In the genomic region with DNA sequence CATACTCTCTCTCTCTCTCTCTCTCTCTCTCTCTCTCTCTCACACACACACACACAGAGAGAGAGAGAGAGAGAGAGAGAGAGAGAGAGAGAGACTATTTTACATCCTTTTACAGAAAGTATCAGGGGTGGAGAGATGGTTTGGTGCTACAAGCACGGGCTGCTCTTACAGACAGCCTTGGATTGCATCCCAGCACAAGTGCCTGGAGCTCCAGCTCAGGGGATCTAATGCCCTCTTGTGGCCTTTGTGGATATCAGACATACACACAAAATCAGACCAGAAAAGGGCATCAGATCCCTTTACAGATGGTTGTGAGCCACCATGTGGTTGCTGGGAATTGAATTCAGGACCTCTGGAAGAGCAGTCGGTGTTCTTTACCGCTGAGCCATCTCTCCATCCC, we compare ENCODE assay signal across 8 mouse cellular contexts. TPM values are rescaled to one million over a fixed set of nuclear protein-coding genes. Genes with fewer than 3 reads are reported as not detected.
DNase-seq lines count a peak whose midpoint lies in the region; ATAC-seq and TF ChIP-seq lines count a peak whose summit lies in the region.
"Not testable (repeated sequence)": the region's sequence is repeated elsewhere in the genome, so short reads cannot be mapped to it uniquely, and the experiment has no call there.

No protein-coding gene starts in this region.

- not testable (repeated sequence) for H3K4me2 ChIP-seq in CH12.LX (ENCODE audit: insufficient read depth, low read depth, poor library complexity, severe bottlenecking); liver, embryonic 14.5 days (ENCODE audit: low read depth); neural tube, embryonic 11.5 days (ENCODE audit: low read depth)

- in situ Hi-C loops in CH12.LX (cut with MboI; ENCODE audit: low pct_ligation_motif_present, low pct_unique_long_range_greater_than_20kb, low sequenced_read_pairs): loop anchor here (10.0 to 25.0 kb wide), 4 partner anchors 61 to 501 kb away; a partner anchor contains a TSS

- dilution Hi-C loops in CH12.LX (cut with MboI; ENCODE audit: extremely low pct_ligation_motif_present, extremely low pct_unique_long_range_greater_than_20kb, low sequenced_read_pairs): not testable (repeated sequence)

- H3K27me3 ChIP-seq in CH12.LX (replicated peaks); forebrain, embryonic 10.5 days (ENCODE audit: poor library complexity, severe bottlenecking); liver, embryonic 14.5 days (ENCODE audit: control insufficient read depth, insufficient read depth, low read length); neural tube, embryonic 11.5 days (ENCODE audit: control insufficient read depth, insufficient read depth, low read length); testis, adult 2 months (ENCODE audit: control insufficient read depth, insufficient read depth, low read length): not testable (repeated sequence)

- intact Hi-C loops in heart, postnatal 14 days (cut with DNase I): loop anchor here (5.0 to 10.0 kb wide), 3 partner anchors 51 to 498 kb away; a partner anchor contains a TSS

- not testable (repeated sequence) for H3K36me3 ChIP-seq in CH12.LX (replicated peaks in 1 of 2; ENCODE audit: control insufficient read depth in 1 of 2, insufficient read depth in 1 of 2, low read length in 1 of 2); forebrain, embryonic 10.5 days (replicated peaks); liver, embryonic 14.5 days (replicated peaks; ENCODE audit: control insufficient read depth, insufficient read depth, low read depth); neural tube, embryonic 11.5 days (ENCODE audit: control insufficient read depth, insufficient read depth, low read length); testis, adult 2 months (ENCODE audit: control insufficient read depth, insufficient read depth, low read length)

- TF ChIP-seq POLR2A in CH12.LX (IDR thresholded peaks at IDR 0.05; ENCODE audit: low read depth, low read length); testis, adult 2 months (IDR thresholded peaks at IDR 0.05; ENCODE audit: control insufficient read depth, low read depth, low read length): not testable (repeated sequence)

- H3K79me2 ChIP-seq in CH12.LX (replicated peaks; ENCODE audit: control insufficient read depth, extremely low read depth, insufficient read depth, poor library complexity, severe bottlenecking): not testable (repeated sequence)

- H3K27ac ChIP-seq in CH12.LX (ENCODE audit: insufficient read depth, low read depth); forebrain, embryonic 10.5 days; liver, embryonic 14.5 days; neural tube, embryonic 11.5 days (ENCODE audit: low read depth, low read length); testis, adult 2 months (ENCODE audit: control insufficient read depth, insufficient read depth, low read depth, low read length): not testable (repeated sequence)

- peak; percentile 83 for TF ChIP-seq RAD21 in CH12.LX (IDR thresholded peaks at IDR 0.05; ENCODE audit: low read depth, low read length)

- not testable (repeated sequence) for H3K4me3 ChIP-seq in CH12.LX (replicated peaks in 1 of 3; ENCODE audit: low read depth in 2 of 3, low read length in 2 of 3, poor library complexity in 1 of 3); forebrain, embryonic 10.5 days; liver, embryonic 14.5 days (ENCODE audit: insufficient read depth in 1 of 2, low read depth in 2 of 2, low read length in 2 of 2); neural tube, embryonic 11.5 days (ENCODE audit: low read depth, low read length); testis, adult 2 months (ENCODE audit: control insufficient read depth, low read depth, low read length)

- not testable (repeated sequence) for ATAC-seq in liver, embryonic 14.5 days (ENCODE audit: insufficient read depth); neural tube, embryonic 11.5 days (ENCODE audit: insufficient read depth, low FRiP score, low TSS enrichment)

- TF ChIP-seq EP300 in CH12.LX (IDR thresholded peaks at IDR 0.05; ENCODE audit: low read length); liver, embryonic 14.5 days (IDR thresholded peaks at IDR 0.05; ENCODE audit: low read depth): not testable (repeated sequence)

- 3% methylated on average over 3 of the region's 3 CpGs for WGBS in forebrain, embryonic 10.5 days
- WGBS in liver, embryonic 14.5 days (ENCODE audit: insufficient replicate concordance): 8% methylated on average over 3 of the region's 3 CpGs
- 5% methylated on average over 3 of the region's 3 CpGs for WGBS in neural tube, embryonic 11.5 days

- H3K9me3 ChIP-seq in CH12.LX (replicated peaks; ENCODE audit: low read length); forebrain, embryonic 10.5 days; liver, embryonic 14.5 days (ENCODE audit: control insufficient read depth, low read length); neural tube, embryonic 11.5 days (ENCODE audit: control insufficient read depth, low read length): not testable (repeated sequence)

- H3K4me1 ChIP-seq in CH12.LX (ENCODE audit: control insufficient read depth in 1 of 2, insufficient read depth in 2 of 2); forebrain, embryonic 10.5 days; liver, embryonic 14.5 days (replicated peaks; ENCODE audit: control insufficient read depth in 2 of 2, insufficient read depth in 2 of 2, low read length in 1 of 2); neural tube, embryonic 11.5 days (ENCODE audit: control insufficient read depth, insufficient read depth, low read length); testis, adult 2 months (ENCODE audit: control insufficient read depth, insufficient read depth, low read length): not testable (repeated sequence)

- peak; percentile 30 to 91; a peak in 3 of 4 replicates for TF ChIP-seq CTCF in CH12.LX (conservative IDR thresholded peaks at IDR 0.05 in 1 of 2, IDR thresholded peaks at IDR 0.05 in 1 of 2; ENCODE audit: low read depth in 2 of 2, low read length in 2 of 2)
- peak; percentile 78 for TF ChIP-seq CTCF in liver, embryonic 14.5 days (IDR thresholded peaks at IDR 0.05; ENCODE audit: low read depth)
- TF ChIP-seq CTCF in testis, adult 2 months (IDR thresholded peaks at IDR 0.05; ENCODE audit: control insufficient read depth, insufficient read depth, insufficient replicate concordance, low read depth, low read length): peak; percentile 40; the same call in 1 of the 2 replicates

- peak; percentile 75 for DNase-seq in CH12.LX (ENCODE audit: extremely low read depth)
- DNase-seq in brain, embryonic 18.5 days (ENCODE audit: low read depth, low spot score): peak; percentile 69
- peak; percentile 56 for DNase-seq in forebrain, embryonic 10.5 days (ENCODE audit: extremely low spot score, low spot score)
- DNase-seq in heart, postnatal 14 days: peak; percentile 63 to 80
- peak; percentile 76 for DNase-seq in kidney, postnatal 10 days
- peak in 1 of 3 experiments; percentile 39 for DNase-seq in liver, embryonic 14.5 days (ENCODE audit: low read depth in 3 of 3, low spot score in 3 of 3)
- DNase-seq in neural tube, embryonic 11.5 days (ENCODE audit: low spot score): peak; percentile 66

- H3K9ac ChIP-seq in CH12.LX (ENCODE audit: insufficient read depth, low read depth); liver, embryonic 14.5 days (replicated peaks); neural tube, embryonic 11.5 days (ENCODE audit: low read length): not testable (repeated sequence)

RNA-seq across cellular contexts. Expression of a gene that starts 13.8 kb away (rescaled TPM):
- 41.0 and 43.6 TPM in 2 replicates for total RNA-seq in CH12.LX (2012; rRNA removed)
- total RNA-seq in CH12.LX (2014; rRNA removed): 140 and 151 TPM in 2 replicates
- polyA plus RNA-seq in CH12.LX (2012; ENCODE audit: insufficient read length, low read depth): 163 and 191 TPM in 2 replicates
- polyA plus RNA-seq in forebrain, embryonic 10.5 days (2016; fragmentation: Nextera tagmentation; extraction: Ambion mirVana): 125 and 129 TPM in 2 replicates
- 100 to 1,000 TPM; 140 to 155 TPM for total RNA-seq in heart, postnatal 14 days (2021)
- 22.8 and 30.2 TPM in 2 replicates for polyA plus RNA-seq in liver, embryonic 14.5 days (2012; rRNA removed)
- 59.7 and 62.2 TPM in 2 replicates for polyA plus RNA-seq in liver, embryonic 14.5 days (2014; fragmentation: Nextera tagmentation; extraction: Ambion mirVana)
- 126 and 133 TPM in 2 replicates for polyA plus RNA-seq in neural tube, embryonic 11.5 days (2014; fragmentation: Nextera tagmentation; extraction: Ambion mirVana)
- polyA plus RNA-seq in testis, adult 2 months (2012; rRNA removed): 216 and 279 TPM in 2 replicates

RNA-seq across cellular contexts. Expression of a gene that starts 15.2 kb away (rescaled TPM):
- not detected in 2 replicates for total RNA-seq in CH12.LX (2012; rRNA removed)
- total RNA-seq in CH12.LX (2014; rRNA removed): not detected in 2 replicates
- polyA plus RNA-seq in CH12.LX (2012; ENCODE audit: insufficient read length, low read depth): not detected in 2 replicates
- 0.71 and 1.8 TPM in 2 replicates for polyA plus RNA-seq in forebrain, embryonic 10.5 days (2016; fragmentation: Nextera tagmentation; extraction: Ambion mirVana)
- 1 to 10 TPM; 1.6 to 3.0 TPM for total RNA-seq in heart, postnatal 14 days (2021)
- not detected in 2 replicates for polyA plus RNA-seq in liver, embryonic 14.5 days (2012; rRNA removed)
- not detected in 2 replicates for polyA plus RNA-seq in liver, embryonic 14.5 days (2014; fragmentation: Nextera tagmentation; extraction: Ambion mirVana)
- polyA plus RNA-seq in neural tube, embryonic 11.5 days (2014; fragmentation: Nextera tagmentation; extraction: Ambion mirVana): 0.38 and 0.58 TPM in 2 replicates
- polyA plus RNA-seq in testis, adult 2 months (2012; rRNA removed): 25.9 and 29.4 TPM in 2 replicates

RNA-seq across cellular contexts. Expression of a gene that starts 15.3 kb away (rescaled TPM):
- 15.4 and 15.7 TPM in 2 replicates for total RNA-seq in CH12.LX (2012; rRNA removed)
- total RNA-seq in CH12.LX (2014; rRNA removed): 8.9 and 11.0 TPM in 2 replicates
- polyA plus RNA-seq in CH12.LX (2012; ENCODE audit: insufficient read length, low read depth): 11.1 and 11.3 TPM in 2 replicates
- polyA plus RNA-seq in forebrain, embryonic 10.5 days (2016; fragmentation: Nextera tagmentation; extraction: Ambion mirVana): 64.7 and 65.6 TPM in 2 replicates
- 10 to 100 TPM; 42.8 to 45.3 TPM for total RNA-seq in heart, postnatal 14 days (2021)
- 6.7 and 7.1 TPM in 2 replicates for polyA plus RNA-seq in liver, embryonic 14.5 days (2012; rRNA removed)
- polyA plus RNA-seq in liver, embryonic 14.5 days (2014; fragmentation: Nextera tagmentation; extraction: Ambion mirVana): 8.6 and 11.1 TPM in 2 replicates
- 47.3 and 49.1 TPM in 2 replicates for polyA plus RNA-seq in neural tube, embryonic 11.5 days (2014; fragmentation: Nextera tagmentation; extraction: Ambion mirVana)
- 21.3 and 22.7 TPM in 2 replicates for polyA plus RNA-seq in testis, adult 2 months (2012; rRNA removed)

RNA-seq across cellular contexts. Expression of a gene that starts 29.3 kb away (rescaled TPM):
- 36.3 and 37.7 TPM in 2 replicates for total RNA-seq in CH12.LX (2012; rRNA removed)
- 22.5 and 23.0 TPM in 2 replicates for total RNA-seq in CH12.LX (2014; rRNA removed)
- 67.4 and 70.2 TPM in 2 replicates for polyA plus RNA-seq in CH12.LX (2012; ENCODE audit: insufficient read length, low read depth)
- polyA plus RNA-seq in forebrain, embryonic 10.5 days (2016; fragmentation: Nextera tagmentation; extraction: Ambion mirVana): 48.3 and 50.0 TPM in 2 replicates
- total RNA-seq in heart, postnatal 14 days (2021): 10 to 100 TPM; 20.6 to 20.8 TPM
- polyA plus RNA-seq in liver, embryonic 14.5 days (2012; rRNA removed): 2.0 and 2.6 TPM in 2 replicates
- 2.8 TPM in 2 replicates for polyA plus RNA-seq in liver, embryonic 14.5 days (2014; fragmentation: Nextera tagmentation; extraction: Ambion mirVana)
- polyA plus RNA-seq in neural tube, embryonic 11.5 days (2014; fragmentation: Nextera tagmentation; extraction: Ambion mirVana): 31.1 and 34.9 TPM in 2 replicates
- 1.6 and 2.4 TPM in 2 replicates for polyA plus RNA-seq in testis, adult 2 months (2012; rRNA removed)

RNA-seq across cellular contexts. Expression of a gene that starts 55.3 kb away (rescaled TPM):
- total RNA-seq in CH12.LX (2012; rRNA removed) (11.4 and 11.7 TPM in 2 replicates), CH12.LX (2014; rRNA removed) (14.3 and 15.2 TPM in 2 replicates)
- 10.5 and 11.8 TPM in 2 replicates for polyA plus RNA-seq in CH12.LX (2012; ENCODE audit: insufficient read length, low read depth)
- 16.0 and 17.7 TPM in 2 replicates for polyA plus RNA-seq in forebrain, embryonic 10.5 days (2016; fragmentation: Nextera tagmentation; extraction: Ambion mirVana)
- 1 to 10 TPM; 9.6 to 9.8 TPM for total RNA-seq in heart, postnatal 14 days (2021)
- polyA plus RNA-seq in liver, embryonic 14.5 days (2012; rRNA removed): 3.3 and 4.0 TPM in 2 replicates
- polyA plus RNA-seq in liver, embryonic 14.5 days (2014; fragmentation: Nextera tagmentation; extraction: Ambion mirVana): 4.1 and 4.2 TPM in 2 replicates
- 17.9 and 20.1 TPM in 2 replicates for polyA plus RNA-seq in neural tube, embryonic 11.5 days (2014; fragmentation: Nextera tagmentation; extraction: Ambion mirVana)
- 8.2 and 9.1 TPM in 2 replicates for polyA plus RNA-seq in testis, adult 2 months (2012; rRNA removed)
